Mouse (Mus musculus): ENCODE measurements at regions not wholly inside any gene's neighbourhood (a gene's known extent, or its start where the extent isn't known, plus 50 kb on each side); places are given as distances from the start of the nearest gene placed in this dataset.
"Not testable (repeated sequence)": the region's sequence is repeated elsewhere in the genome, so short reads cannot be mapped to it uniquely, and the experiment has no call there.

DNA sequence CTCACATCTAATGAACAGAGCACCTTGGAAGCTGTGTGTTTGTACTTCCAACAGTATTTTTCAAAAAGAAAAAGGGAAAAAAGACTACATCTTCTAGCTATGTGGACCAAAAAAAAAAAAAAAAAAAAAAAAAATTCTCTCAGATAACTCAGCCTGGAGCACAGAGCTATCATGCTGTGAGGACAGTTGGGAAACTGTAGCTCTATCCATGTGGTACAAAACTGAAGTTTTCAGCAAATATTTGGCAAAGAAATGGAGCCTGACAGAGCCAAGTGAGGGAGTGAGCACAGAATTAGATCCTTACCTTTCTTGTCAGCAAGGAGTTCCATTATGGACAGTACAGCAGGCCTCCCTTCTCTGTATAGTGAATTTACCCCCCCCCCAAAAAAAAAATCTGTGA is 550.2 kb downstream of the Rapgef2 start:
- no peak for DNase-seq

DNA sequence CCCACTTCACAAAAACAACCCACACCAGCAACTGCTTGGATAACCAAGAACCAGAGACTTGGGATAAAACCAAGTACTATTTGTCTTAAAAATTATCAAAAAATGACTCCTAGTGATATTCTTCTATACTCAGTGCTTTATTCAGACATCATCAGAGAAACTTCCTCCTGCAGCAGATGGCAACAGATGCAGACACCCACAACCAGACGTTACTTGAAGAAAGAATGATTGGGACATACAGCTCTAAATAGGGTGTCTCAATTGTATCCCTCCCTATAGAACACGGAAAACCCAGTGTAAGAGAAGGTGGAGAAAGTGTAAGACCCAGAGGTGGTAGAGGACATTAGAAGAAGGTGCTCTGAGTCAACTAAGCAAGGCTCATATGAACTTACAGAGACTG is 569.6 kb downstream of the Rapgef2 start:
- peak; percentile 43 for DNase-seq

DNA sequence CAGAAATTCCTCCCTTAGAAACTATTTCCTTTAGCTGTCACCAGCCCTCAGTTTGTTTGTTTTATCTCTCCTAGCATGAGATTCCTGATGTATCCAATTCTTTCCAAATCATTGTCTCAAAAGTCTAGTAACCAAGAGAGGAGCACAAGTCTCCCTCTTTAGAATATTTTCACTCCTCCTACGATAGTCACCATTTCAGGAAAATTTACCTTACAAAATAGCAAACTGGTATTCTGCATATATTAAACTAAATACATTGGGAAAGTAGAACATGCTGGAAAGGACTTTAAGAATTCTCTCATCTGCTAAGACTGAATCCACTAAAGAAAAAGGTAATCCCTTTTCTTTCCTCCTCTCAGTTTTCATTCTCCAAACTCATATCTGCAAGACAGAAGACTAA is 578.6 kb downstream of the Rapgef2 start:
- DNase-seq, result no peak

DNA sequence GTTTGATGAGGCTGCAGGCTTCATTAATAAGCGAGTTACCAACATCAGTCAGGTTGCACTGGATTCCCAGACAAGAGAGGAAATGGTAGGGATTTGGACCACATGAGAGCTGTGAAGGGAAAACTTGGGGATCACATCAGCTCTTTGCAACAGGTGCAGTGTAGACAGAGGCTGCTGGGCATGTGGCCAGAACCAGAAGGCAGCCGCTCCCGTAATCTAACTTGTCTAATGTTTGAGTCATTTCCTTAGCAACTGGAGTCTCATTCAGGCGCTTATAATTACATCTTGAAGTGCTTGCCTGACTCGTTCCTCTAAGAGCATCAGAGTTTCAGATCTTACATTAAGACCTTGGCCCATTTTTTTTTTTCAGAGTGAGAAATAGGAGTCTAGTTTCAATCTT is 587.4 kb downstream of the Rapgef2 start:
- peak; percentile 11 for DNase-seq

DNA sequence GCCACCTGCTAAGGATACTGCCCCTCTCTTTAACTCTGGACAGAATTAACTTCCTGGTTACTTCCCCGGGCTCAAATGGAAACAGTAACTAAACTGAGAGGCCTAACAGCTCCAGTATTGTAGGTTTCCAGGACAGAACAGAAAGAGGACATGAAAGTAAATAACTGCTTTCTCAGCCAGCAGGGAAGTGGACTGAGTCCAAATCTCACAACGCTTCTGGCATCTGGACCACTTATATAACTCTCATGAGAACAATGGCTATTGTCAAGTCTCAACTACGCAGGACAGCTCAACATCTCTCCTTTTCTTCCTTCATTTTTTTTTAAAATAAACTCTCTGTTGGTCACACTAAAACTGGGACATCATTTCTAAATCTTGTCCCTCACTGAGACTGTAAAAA is 594.8 kb downstream of the Rapgef2 start:
- DNase-seq, result peak; percentile 13

DNA sequence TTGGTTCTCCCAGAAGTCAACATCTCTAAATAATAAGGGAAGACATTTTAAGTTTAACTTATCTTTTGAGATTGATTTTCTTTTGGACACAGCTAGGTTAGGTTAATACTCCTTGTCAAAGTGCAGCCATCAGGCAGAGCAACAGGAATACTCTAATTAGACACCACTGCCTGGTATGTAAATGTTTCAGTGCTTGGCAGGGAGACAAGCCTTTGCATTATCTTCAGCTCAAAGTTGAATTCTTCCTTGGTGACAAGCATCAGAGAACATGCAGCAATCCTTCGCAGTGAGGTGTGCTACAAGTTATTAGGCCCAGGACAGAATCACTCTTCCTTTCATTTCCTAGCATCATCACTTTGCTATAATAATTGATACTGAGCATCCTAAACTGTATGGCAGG is 608.7 kb downstream of the Rapgef2 start:
- DNase-seq, result no peak

DNA sequence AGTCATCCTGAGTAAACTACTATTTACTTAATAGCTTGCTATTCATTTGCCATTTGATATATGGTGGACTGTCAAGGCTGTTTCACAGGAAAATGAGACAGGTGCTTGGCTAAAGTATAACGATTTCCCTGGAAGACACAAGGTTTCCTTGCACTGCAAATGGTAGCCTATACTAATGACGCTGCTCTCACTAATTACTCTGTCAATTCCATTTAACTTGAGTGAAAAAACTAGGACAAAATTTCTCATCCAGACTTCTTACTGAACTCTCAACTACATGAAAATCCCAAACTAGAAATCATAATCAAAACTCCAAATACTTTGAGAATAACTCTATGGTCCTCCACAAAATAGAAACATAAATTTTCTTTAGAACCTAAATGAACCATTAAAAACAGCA is 609.5 kb downstream of the Rapgef2 start:
- no peak for DNase-seq

DNA sequence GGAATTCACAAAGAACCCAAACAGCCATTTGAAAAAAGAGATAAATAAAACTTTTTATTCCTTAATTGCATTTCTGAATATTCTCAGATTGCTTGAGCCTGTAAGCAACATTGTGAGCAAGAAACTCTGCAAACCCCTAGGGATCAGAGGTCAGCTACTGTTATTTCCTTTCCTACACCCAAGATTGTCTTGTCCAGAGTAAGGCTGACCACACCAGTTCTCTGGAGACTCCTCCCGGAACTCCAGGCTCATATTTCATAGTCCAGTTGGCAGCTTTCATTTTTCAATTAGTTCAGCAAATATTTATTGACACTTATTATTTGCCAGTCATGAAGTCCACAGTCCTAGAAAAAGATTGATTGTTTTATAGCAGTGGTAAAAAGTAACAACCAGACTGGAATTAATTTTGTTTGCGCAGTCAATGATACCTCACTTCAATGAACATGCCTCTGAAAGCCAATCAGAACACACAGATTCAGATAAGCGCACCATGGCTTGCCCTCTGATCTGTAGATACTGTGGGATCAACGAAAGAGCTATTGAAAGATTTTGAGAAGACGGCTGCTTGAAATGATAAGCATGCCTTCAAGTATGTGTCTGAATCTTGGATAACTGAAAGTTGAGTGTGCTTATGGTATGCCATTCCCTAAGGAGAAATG is 611.7 kb downstream of the Rapgef2 start:
- no peak for DNase-seq

DNA sequence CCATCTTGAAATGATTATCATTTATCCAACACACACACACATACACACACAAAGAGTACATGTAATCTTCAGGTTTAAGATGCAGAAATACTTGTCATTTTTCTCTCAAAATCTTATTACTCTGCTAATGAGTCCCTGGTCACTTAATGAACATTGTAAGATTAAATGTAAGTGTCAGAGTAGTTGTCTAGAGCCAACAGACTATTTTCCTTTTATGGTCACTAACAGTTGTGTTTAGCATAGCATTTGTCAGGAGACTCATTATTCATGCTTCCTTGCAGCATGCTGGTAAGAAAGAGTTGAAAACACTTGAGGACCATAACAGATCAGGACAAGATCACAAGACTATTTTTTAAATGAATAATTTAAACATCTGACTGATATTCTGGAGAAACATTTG is 618.3 kb downstream of the Rapgef2 start:
- DNase-seq, result no peak

DNA sequence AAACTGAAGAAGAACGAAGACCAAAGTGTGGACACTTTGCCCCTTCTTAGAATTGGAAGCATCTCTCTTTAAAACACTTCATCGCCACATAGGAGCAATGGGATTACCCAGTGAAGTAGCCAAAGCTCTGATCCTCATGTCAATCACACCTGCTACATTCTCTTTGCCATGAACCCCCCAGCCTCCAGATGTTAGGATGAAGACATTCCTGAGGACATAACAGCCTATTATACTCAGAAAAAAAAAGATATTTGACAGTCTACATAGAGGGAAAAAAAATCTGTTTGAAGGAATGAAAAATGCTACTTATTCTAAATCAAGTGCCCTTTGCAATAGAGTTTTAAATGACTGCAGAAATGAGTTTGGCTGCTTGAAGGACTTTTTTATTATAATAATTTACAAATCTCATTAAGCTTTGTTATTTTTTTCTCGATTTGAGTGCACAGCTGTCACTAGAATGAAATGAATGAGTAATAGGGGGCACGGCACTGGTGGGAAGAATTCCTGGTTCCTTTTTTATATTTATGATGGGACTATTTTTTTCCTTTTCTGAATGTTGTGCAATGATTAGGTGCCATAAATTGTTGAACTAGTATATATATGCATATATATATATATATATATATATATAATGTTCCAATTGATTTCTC is 618.8 kb downstream of the Rapgef2 start:
- no peak for DNase-seq

DNA sequence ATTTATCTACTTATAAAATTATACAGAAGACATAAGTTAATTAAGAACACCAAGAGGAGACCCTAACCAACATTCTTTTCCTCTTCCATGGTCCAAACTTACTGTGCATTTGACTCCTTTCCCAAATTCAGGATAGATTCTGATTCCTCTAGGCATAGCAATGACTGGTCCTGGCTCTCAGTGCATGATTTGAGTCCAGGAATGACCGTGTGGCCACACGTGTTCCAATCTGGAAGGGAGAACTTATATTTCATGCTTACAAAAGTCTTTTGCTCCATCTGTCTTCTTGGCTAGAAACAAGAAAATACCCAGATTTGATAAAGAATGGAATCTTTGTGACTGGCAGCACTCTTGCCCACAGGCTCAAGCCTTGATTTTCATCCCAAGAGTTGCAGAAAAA is 638.2 kb downstream of the Rapgef2 start:
- no peak for DNase-seq

DNA sequence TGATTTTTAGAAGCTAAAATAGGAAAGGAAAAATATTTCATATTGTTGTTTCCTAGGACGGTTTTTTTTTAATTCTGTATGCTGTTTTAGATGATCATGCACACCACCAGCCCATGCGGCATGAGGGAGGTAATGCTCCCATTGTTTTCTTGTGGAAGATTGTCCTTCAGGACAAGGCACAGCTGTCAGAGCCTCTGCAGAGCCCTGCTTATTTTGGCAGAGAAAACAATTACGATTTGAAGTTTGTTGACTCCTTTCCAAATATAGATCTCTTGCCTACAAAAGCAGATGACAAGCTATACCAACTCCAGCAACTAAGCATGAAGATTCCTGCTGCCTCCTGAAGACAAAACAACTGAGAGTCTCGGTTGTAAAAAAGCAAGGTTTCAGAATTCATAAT is 650.9 kb downstream of the Rapgef2 start:
- DNase-seq, result peak; percentile 4

DNA sequence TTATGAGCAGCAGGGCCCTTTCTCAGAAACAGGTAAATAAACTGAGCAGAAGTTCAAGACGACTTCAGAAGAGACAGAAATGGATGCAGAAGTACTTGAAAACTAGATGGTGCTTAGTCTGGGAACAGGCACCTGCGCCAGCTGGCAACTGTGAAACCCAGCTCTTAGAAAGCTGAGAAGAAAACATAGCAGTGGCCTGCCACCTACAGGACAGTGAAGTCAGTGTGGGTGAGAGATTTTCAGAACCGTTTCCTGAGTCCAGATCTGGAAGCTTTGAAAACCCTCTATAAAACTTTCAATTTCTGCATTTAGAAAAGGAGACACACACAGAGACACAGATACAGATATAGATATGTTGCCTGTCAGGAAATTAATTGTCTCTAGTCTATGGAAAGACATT is 667.4 kb downstream of the Rapgef2 start:
- no peak for DNase-seq

DNA sequence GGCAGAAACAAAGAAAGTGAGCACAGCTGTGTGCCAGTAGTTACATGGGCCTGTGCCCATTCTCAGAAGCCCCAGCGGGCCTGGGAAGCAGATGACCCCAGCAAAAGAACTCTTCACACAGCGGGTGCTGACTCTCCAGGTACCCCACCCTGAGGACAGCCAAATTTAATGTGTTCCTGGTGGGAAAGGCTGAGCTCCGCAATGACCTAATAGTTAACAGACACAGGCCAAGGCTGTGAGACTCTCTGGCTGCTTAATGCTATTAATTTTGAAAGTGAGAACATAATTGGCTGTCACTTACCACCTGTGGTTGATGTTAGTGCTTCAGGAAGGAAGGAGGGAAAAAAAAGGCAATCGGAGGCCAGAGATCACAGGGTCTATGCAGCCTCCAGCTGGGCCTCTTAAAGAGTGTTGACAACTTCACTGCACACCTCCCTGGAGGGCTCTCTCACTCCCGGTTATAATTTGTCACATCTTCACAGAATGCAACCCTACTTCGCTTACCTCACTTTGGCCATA is 691.5 kb downstream of the Rapgef2 start:
- DNase-seq, result no peak

DNA sequence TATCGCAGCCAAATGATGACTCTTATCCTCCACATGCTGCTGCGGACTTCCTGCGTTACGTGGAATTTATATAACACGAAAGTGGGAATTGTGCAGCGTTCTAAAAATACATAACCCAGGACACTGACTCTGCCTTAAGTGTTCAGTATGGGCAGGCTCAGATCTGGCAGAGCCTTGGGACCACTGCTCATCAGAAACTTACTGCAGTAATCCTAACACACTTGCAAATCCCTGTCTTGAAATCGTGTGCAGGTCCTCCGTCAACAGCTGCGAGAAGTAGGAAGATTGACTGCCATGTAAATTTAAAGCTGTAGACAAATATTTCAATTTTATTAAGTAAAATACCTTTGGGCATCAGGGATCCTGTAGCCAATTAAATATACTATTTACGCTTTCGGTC is 692.0 kb downstream of the Rapgef2 start:
- DNase-seq, result no peak

DNA sequence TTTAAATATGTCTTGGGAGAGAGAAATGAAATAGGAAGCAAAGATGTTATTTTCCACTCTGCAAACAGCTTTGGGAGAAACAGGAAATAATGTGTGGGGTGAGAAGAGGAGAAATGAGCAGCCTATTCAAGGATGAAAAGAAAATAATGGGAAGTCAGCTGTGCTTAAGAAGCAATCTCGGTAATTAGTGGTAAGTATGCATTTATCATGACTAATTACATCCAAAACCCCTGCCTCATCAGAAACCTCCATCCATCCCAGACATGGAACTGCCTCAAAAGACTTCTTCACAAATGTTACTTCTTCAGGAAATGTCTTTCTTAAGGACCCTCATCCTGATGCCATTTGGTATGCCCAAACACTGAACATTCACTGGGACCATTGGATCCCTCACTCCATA is 699.7 kb downstream of the Rapgef2 start:
- no peak for DNase-seq

DNA sequence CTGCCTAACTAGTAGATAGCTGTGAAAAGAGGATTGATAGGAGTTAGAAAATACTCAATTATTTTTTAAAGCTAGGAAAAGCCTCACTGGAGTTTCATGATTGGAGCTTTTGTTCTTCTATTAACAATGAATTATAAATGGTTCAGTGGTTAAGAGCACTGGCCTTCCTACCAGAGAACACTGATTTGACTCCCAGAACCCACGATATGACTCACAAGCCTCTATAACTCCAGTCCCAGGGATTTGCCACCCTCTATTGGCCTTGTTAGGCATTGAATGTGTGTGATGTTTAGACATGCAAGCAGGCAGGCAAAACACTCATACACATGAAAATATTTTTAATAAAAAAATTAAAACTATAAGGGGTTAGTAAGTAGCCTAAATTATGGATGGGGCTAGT is 704.4 kb downstream of the Rapgef2 start:
- no peak for DNase-seq

DNA sequence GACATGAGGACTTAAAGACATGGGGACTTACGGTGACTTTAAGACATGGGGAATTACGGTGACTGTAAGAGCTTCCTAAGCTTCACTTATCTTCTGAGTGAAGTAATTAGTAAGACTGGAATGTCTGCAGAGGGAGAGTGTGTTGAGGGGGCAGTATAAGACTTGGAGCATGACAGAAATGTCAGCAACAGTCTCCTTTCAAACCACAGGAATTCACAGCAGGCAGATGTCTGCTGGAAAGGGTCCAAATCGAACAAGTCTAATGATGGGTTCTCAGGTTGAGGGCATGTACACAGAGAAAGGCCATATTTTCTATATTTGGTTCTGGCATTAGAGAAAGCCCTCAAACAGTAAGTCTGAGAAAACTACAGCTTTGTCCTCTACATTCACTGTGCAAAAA is 705.2 kb downstream of the Rapgef2 start:
- no peak for DNase-seq

DNA sequence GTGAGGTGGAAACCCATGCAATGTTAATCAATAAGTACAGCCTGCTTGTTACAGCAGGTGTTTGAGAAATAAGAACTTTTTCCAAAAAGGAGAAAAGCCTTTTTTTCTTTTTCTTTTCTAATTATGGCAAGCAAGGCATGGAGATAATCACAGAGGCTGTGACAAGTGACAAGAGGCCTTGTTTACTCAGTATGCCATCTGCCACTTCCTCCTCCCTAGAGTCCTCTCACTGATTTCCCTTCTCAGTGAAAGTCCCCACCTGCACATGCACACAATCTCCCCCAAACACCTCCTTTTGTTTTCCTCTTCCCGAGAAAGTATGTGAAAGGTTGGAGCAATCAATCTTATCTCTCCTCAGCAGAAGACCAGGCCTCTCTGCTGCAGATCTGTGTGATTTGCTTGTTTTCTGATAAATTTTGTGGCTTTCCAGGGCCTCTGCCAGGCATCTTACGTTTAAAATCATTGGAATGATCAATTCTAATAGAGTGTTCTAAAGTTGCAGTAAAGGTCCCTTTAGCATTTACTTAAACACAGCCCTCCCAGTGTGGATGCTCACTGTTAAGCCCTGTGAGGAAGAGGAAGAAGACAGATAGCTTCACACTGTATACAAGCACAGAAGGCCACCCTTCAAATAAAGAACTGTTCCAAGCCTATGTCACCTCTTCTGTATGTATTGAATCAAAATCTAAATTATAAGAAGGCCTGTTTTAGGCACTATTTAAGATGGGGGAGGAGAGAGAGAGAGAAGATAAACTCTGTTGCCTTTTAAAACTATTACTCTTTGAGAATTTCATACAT is 710.5 kb downstream of the Rapgef2 start:
- DNase-seq, result no peak

DNA sequence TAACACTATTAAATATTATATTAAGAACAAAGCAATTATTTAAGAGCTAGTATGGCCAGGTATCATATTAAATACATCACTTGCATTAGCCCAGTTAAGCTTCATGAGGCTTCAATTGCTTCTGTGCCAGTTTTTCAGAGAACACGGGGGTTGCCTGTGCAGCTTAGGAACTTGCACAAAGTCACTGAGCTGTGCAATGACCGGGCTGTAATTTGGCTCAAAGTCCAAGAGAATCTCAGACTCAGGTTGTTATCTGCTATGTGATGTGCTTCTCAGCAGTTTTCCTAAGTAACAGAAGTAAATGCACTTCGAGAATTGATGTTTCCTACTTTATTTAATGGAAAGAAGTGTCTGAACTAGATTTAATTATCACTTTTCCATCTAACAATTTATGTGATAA is 711.5 kb downstream of the Rapgef2 start:
- DNase-seq, result no peak

DNA sequence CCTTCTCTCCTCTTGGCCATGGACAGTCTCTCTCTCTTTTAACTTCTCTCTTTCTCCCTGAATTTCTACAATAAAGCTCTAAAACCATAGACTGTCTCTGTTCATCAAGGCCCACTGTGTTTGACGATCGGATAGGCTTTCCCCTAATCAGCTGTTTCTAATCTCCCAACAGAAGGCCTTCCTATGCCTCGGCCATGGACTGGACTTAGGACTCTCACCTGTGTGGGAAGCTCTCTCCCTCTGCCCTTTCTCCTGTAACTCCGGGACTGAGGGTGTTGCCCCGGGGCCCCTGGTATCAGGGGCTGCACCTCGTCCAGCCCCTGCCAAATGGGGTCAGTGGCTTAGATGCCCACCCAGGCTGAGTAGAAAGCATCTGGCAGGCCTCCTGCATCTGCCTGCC is 713.0 kb downstream of the Rapgef2 start:
- DNase-seq, result no peak

DNA sequence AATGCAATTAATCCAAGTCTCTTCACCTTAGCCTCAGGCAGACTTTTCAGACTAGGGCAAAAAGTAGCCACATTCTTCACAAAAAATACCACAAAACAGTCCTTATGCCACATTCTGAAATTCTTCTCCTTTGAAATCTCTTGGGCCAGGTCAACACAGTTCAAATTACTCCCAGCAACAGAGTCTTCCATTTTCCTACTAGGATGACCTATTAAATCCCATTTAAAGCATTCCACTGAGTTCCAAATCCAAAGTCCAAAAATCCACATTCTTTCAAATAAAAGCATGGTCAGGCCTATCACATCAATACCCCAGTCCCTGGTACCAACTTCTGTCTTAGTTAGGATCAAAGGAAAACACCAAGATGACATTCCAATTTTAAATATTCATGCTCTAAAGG is 721.4 kb downstream of the Rapgef2 start:
- not testable (repeated sequence) for DNase-seq

Measured in layer of hippocampus, adult 9-11 months (tissue).